Mouse (Mus musculus): Measurements from ENCODE around the gene Tbc1d9.
"Not testable (repeated sequence)": the region's sequence is repeated elsewhere in the genome, so short reads cannot be mapped to it uniquely, and the experiment has no call there.

The Tbc1d9 gene

GRCm38 (mm10) chr8:83244151-83244550 is 79.0 kb downstream of the Tbc1d9 start:
- no peak for DNase-seq

GRCm38 (mm10) chr8:83250858-83251257 is 85.7 kb downstream of the Tbc1d9 start:
- DNase-seq: peak; percentile 27

- DNase-seq: no peak
These were observed 86.5 kb downstream of the Tbc1d9 start for GRCm38 (mm10) chr8:83251362-83252246.

GRCm38 (mm10) chr8:83252791-83253190 is 87.6 kb downstream of the Tbc1d9 start:
- no peak for DNase-seq

GRCm38 (mm10) chr8:83257631-83258030 is 92.5 kb downstream of the Tbc1d9 start:
- no peak for DNase-seq

- peak; percentile 19 for DNase-seq
These were observed 95.5 kb downstream of the Tbc1d9 start for GRCm38 (mm10) chr8:83260418-83261215.

- DNase-seq: no peak
These were observed 106.0 kb downstream of the Tbc1d9 start for GRCm38 (mm10) chr8:83271172-83271571.

GRCm38 (mm10) chr8:83272464-83272863 is 107.3 kb downstream of the Tbc1d9 start:
- no peak for DNase-seq

- DNase-seq: no peak
These were observed 109.3 kb downstream of the Tbc1d9 start for GRCm38 (mm10) chr8:83274470-83274869.

- no peak for DNase-seq
These were observed 113.3 kb downstream of the Tbc1d9 start for GRCm38 (mm10) chr8:83278431-83278830.

- no peak for DNase-seq
These were observed 120.2 kb downstream of the Tbc1d9 start for GRCm38 (mm10) chr8:83285391-83285790.

GRCm38 (mm10) chr8:83290176-83290575 is 125.0 kb downstream of the Tbc1d9 start, which contains the start of gene Ucp1:
TSS of gene Ucp1 (plus strand) at chr8:83290352.
- DNase-seq: no peak

- DNase-seq: no peak
These were observed 132.2 kb downstream of the Tbc1d9 start for GRCm38 (mm10) chr8:83297375-83297774.

- DNase-seq: no peak
These were observed 135.0 kb downstream of the Tbc1d9 start for GRCm38 (mm10) chr8:83300135-83300534.

- DNase-seq: no peak
These were observed 139.8 kb downstream of the Tbc1d9 start for GRCm38 (mm10) chr8:83304946-83305345.

GRCm38 (mm10) chr8:83309836-83310235 is 144.7 kb downstream of the Tbc1d9 start:
- no peak for DNase-seq

GRCm38 (mm10) chr8:83315084-83315483 is 149.9 kb downstream of the Tbc1d9 start:
- not testable (repeated sequence) for DNase-seq

GRCm38 (mm10) chr8:83315691-83316090 is 150.5 kb downstream of the Tbc1d9 start:
- DNase-seq: no peak

GRCm38 (mm10) chr8:83320543-83320942 is 155.4 kb downstream of the Tbc1d9 start:
- no peak for DNase-seq

GRCm38 (mm10) chr8:83322374-83322773 is 157.2 kb downstream of the Tbc1d9 start:
- no peak for DNase-seq

Measured in kidney, adult 11 months (tissue).